Mouse (Mus musculus): ENCODE data around the gene A3galt2.

DNA sequence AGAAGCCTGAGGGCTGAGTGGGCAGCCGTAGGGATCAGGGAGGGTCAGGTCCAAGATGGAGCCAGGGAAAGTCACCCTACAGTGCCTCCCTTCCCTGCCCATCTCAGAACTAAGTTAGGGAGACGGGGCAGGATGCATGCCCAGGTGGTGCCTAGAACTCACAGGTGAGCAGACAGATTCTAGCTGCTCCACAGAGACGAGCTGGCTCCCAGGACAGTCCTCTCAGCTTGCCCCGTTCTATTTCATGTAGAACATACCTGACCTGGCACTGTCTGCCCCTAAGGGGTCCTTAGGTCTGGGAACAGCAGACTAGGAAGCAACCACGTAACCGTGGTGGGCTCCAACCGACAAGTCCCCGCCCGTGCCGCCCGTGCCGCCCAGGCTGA is 45.4 kb upstream of the A3galt2 start:
- TF ChIP-seq POLR2A (IDR thresholded peaks at IDR 0.05; ENCODE audit: low read depth, low read length) (no peak), CTCF (IDR thresholded peaks at IDR 0.05; ENCODE audit: borderline replicate concordance, insufficient read depth, low read length) (no peak)
